Mouse (Mus musculus) ES-E14 (cell line): ENCODE results near the gene Tshz3. TPM values are rescaled to one million over a fixed set of nuclear protein-coding genes. Genes with fewer than 3 reads are reported as not detected.
A peak's percentile ranks its signal among the peaks of the same experiment; 100 is the strongest.

Experiments used
- DNase-seq: peaks from one replicate; pipeline ENCODE4 v3.0.0-alpha.2; 2013; ENCODE audit warnings: low read depth, low spot score
- H3K27ac ChIP-seq: 2 replicates; pipeline ENCODE4 v1.5.1; 2012; ENCODE audit warnings: low read depth, mild to moderate bottlenecking, low read length, moderate library complexity, mixed read lengths; ENCODE audit not compliant: poor library complexity, insufficient read depth, severe bottlenecking
- H3K36me3 ChIP-seq: 2 replicates; pipeline ENCODE4 v1.6.1; 2012; ENCODE audit warnings: mild to moderate bottlenecking, low read length, moderate library complexity, mixed read lengths; ENCODE audit not compliant: control insufficient read depth, poor library complexity, insufficient read depth, severe bottlenecking
- H3K4me1 ChIP-seq, 2 experiments: fragments of 150-350 bp in 1 of 2; sonication (generic) in 1 of 2; 2 replicates each; pipeline ENCODE4 v1.6.1; 2012; ENCODE audit warnings: low read length in 2 of 2, mild to moderate bottlenecking in 1 of 2, mixed read lengths in 1 of 2; ENCODE audit not compliant: control insufficient read depth in 2 of 2, insufficient read depth in 2 of 2, poor library complexity in 1 of 2
- H3K4me3 ChIP-seq, 2 experiments: fragments of 150-350 bp in 1 of 2; sonication (generic) in 1 of 2; 2 replicates each; pipeline ENCODE4 v1.5.1; 2012; ENCODE audit warnings: low read length in 2 of 2, low read depth in 1 of 2, mild to moderate bottlenecking in 1 of 2, mixed read lengths in 1 of 2; ENCODE audit not compliant: insufficient read depth in 1 of 2, poor library complexity in 1 of 2, severe bottlenecking in 1 of 2
- H3K9ac ChIP-seq: 2 replicates; pipeline ENCODE4 v1.6.1; 2012; ENCODE audit warnings: low read depth, mild to moderate bottlenecking, low read length, mixed read lengths; ENCODE audit not compliant: poor library complexity, insufficient read depth, severe bottlenecking
- H3K9me3 ChIP-seq: fragments of 150-350 bp; sonication (generic); 2 replicates; pipeline ENCODE4 v1.6.1; 2012; ENCODE audit warnings: low read depth, mild to moderate bottlenecking, low read length; ENCODE audit not compliant: control insufficient read depth, insufficient read depth
- CHD2 ChIP-seq: IDR thresholded peaks from 2 replicates; pipeline ENCODE4 v1.6.1; 2014; ENCODE audit warnings: mild to moderate bottlenecking, low read depth, low read length, inconsistent platforms
- HCFC1 ChIP-seq: IDR thresholded peaks from 2 replicates; pipeline ENCODE4 v1.6.1; 2012; ENCODE audit warnings: low read length, inconsistent platforms, borderline replicate concordance; ENCODE audit not compliant: insufficient read depth
- MAFK ChIP-seq: IDR thresholded peaks from 2 replicates; pipeline ENCODE4 v1.6.1; 2014; ENCODE audit warnings: mild to moderate bottlenecking, low read depth, low read length, inconsistent platforms; ENCODE audit not compliant: insufficient read depth
- ZC3H11A ChIP-seq: IDR thresholded peaks from 2 replicates; pipeline ENCODE4 v1.6.1; 2012; ENCODE audit warnings: low read depth, mild to moderate bottlenecking, inconsistent platforms, low read length, borderline replicate concordance
- ZNF384 ChIP-seq: IDR thresholded peaks from 2 replicates; pipeline ENCODE4 v1.6.1; 2012; ENCODE audit warnings: low read depth, low read length, inconsistent platforms
- in situ Hi-C, 2 experiments: fragments of 600-800 bp; cut with MboI; formaldehyde crosslinking; loops; one replicate each; pipeline ENCODE4 v1.15.1; 2025; ENCODE audit warnings: low sequenced_read_pairs in 2 of 2, inconsistent platforms in 1 of 2; ENCODE audit not compliant: unreplicated experiment in 2 of 2
- total RNA-seq: library from RNA; depleted of rRNA; stranded (reverse); fragments of 300-350 nt; gene quantifications from 2 replicates; pipeline ENCODE4 v1.2.3, GENCODE M21; 2012

Tshz3 gene
- total RNA-seq, 1 experiment: 1.6 TPM

GRCm38 (mm10) chr7:36689049-36689793, 8.7 kb upstream of the Tshz3 start:
- TF ChIP-seq HCFC1 (no peak), ZNF384 (no peak)
- in situ Hi-C loops: loop anchor here (25.0 kb wide), 1 partner anchor 1073 kb away; the partner anchor contains the start of gene Zfp536 (in 2 of the 2)
- H3K4me1 ChIP-seq: peaks cover 0 to 5% of the 10 kb centered on the region in 2 experiments; a peak in 1 of 4 replicates

GRCm38 (mm10) chr7:36690551-36690950, 7.4 kb upstream of the Tshz3 start:
- Histone ChIP-seq H3K36me3 (no peaks in the 10 kb centered on the region), H3K27ac (no peak overlapping the region), H3K4me3 (no peak overlapping the region), H3K9ac (no peak overlapping the region), H3K9me3 (no peaks in the 10 kb centered on the region), H3K4me1 (peaks cover 0 to 9% of the 10 kb centered on the region in 2 experiments; a peak in 1 of 4 replicates)
- no peak for DNase-seq
- TF ChIP-seq HCFC1 (0 out of 2 replicates have a peak, but pooled peaks have one; percentile 24), ZC3H11A (no peak)
- in situ Hi-C loops: loop anchor here (25.0 kb wide), 1 partner anchor 1072 kb away; the partner anchor contains the start of gene Zfp536 (in 2 of the 2)

More at GRCm38 (mm10) chr7:36689049-36689793, 8.7 kb upstream of the Tshz3 start:
- no peak for DNase-seq
- no peaks in the 10 kb centered on the region for H3K9me3 ChIP-seq
- no peak overlapping the region for H3K9ac ChIP-seq
- H3K4me3 ChIP-seq: no peak overlapping the region
- no peaks in the 10 kb centered on the region for H3K36me3 ChIP-seq
- no peak overlapping the region for H3K27ac ChIP-seq

- H3K36me3 ChIP-seq: no peaks in the 10 kb centered on the region
- no peak overlapping the region for H3K27ac ChIP-seq
- H3K4me1 ChIP-seq: peaks cover 0 to 10% of the 10 kb centered on the region in 2 experiments; a peak in 1 of 4 replicates
- in situ Hi-C loops: loop anchor here (25.0 kb wide), 1 partner anchor 1071 kb away; the partner anchor contains the start of gene Zfp536 (in 2 of the 2)
- no peak overlapping the region for H3K9ac ChIP-seq
- H3K4me3 ChIP-seq: no peak overlapping the region
- no peak for TF ChIP-seq CHD2
- no peak for TF ChIP-seq ZC3H11A
- TF ChIP-seq ZNF384: no peak
- no peak for TF ChIP-seq MAFK
- TF ChIP-seq HCFC1: no peak
- DNase-seq: no peak
- no peaks in the 10 kb centered on the region for H3K9me3 ChIP-seq
These were observed 6.3 kb upstream of the Tshz3 start for GRCm38 (mm10) chr7:36691617-36692016.

- TF ChIP-seq CHD2: no peak
- no peak for TF ChIP-seq HCFC1
- TF ChIP-seq ZC3H11A: no peak
- no peak for TF ChIP-seq ZNF384
- no peak for TF ChIP-seq MAFK
- H3K4me1 ChIP-seq: peaks cover 0 to 10% of the 10 kb centered on the region in 2 experiments; a peak in 1 of 4 replicates
- H3K4me3 ChIP-seq: no peak overlapping the region
- no peak overlapping the region for H3K9ac ChIP-seq
- no peak for DNase-seq
- no peak overlapping the region for H3K27ac ChIP-seq
- in situ Hi-C loops: loop anchor here (25.0 kb wide), 1 partner anchor 1070 kb away; the partner anchor contains the start of gene Zfp536 (in 2 of the 2)
- no peaks in the 10 kb centered on the region for H3K9me3 ChIP-seq
- H3K36me3 ChIP-seq: no peaks in the 10 kb centered on the region
These were observed 5.5 kb upstream of the Tshz3 start for GRCm38 (mm10) chr7:36692381-36692780.
